Mouse (Mus musculus) heart, embryonic 15.5 days (tissue): ENCODE measurements around the gene Clpb. TPM values are rescaled to one million over a fixed set of nuclear protein-coding genes. Genes with fewer than 3 reads are reported as not detected.

Experiments
- ATAC-seq: fragments of 200-750 bp; cut with Nextera tagmentation; replicated peaks from 2 replicates; pipeline ENCODE4 v1.8.0; 2017; ENCODE audit warnings: low read depth, moderate TSS enrichment; ENCODE audit not compliant: insufficient number of reproducible peaks, insufficient read depth, low FRiP score
- H3K27ac ChIP-seq: fragments of 300-500 bp; sonication (generic); 2 replicates; pipeline ENCODE4 v1.5.1; 2015; ENCODE audit warnings: mild to moderate bottlenecking, inconsistent platforms
- H3K27me3 ChIP-seq: fragments of 300-500 bp; sonication (generic); 2 replicates; pipeline ENCODE4 v1.6.1; 2015; ENCODE audit warnings: inconsistent platforms
- H3K36me3 ChIP-seq: fragments of 300-500 bp; sonication (generic); 2 replicates; pipeline ENCODE4 v1.6.1; 2015; ENCODE audit warnings: mild to moderate bottlenecking, inconsistent platforms
- H3K4me1 ChIP-seq: fragments of 300-500 bp; sonication (generic); replicated peaks from 2 replicates; pipeline ENCODE4 v1.6.1; 2015; ENCODE audit warnings: inconsistent platforms
- H3K4me2 ChIP-seq: fragments of 300-500 bp; sonication (generic); 2 replicates; pipeline ENCODE4 v1.6.1; 2015; ENCODE audit warnings: inconsistent platforms, mild to moderate bottlenecking, moderate library complexity
- H3K4me3 ChIP-seq: fragments of 300-500 bp; sonication (generic); 2 replicates; pipeline ENCODE4 v1.5.1; 2015; ENCODE audit warnings: mild to moderate bottlenecking, inconsistent platforms
- H3K9ac ChIP-seq: fragments of 300-500 bp; sonication (generic); 2 replicates; pipeline ENCODE4 v1.6.1; 2015; ENCODE audit warnings: mild to moderate bottlenecking, inconsistent platforms
- H3K9me3 ChIP-seq: fragments of 300-500 bp; sonication (generic); replicated peaks from 2 replicates; pipeline ENCODE4 v1.6.1; 2016; ENCODE audit warnings: inconsistent platforms
- WGBS: fragments of 180-500 bp; shearing (Covaris S2); methylation state at CpG from one replicate; pipeline ENCODE4 v1.1.7; 2015; ENCODE audit warnings: mixed read lengths; 5-methylcytosine and 5-hydroxymethylcytosine counted together
- polyA plus RNA-seq: library from polyadenylated mRNA; unstranded; fragments of >200 nt; fragmentation: Nextera tagmentation; extraction: Ambion mirVana; gene quantifications from 2 replicates; pipeline ENCODE4 v1.2.1, GENCODE M21; 2015

Clpb gene
- polyA plus RNA-seq, 1 experiment from 2014 or later: 43.8 TPM

DNA sequence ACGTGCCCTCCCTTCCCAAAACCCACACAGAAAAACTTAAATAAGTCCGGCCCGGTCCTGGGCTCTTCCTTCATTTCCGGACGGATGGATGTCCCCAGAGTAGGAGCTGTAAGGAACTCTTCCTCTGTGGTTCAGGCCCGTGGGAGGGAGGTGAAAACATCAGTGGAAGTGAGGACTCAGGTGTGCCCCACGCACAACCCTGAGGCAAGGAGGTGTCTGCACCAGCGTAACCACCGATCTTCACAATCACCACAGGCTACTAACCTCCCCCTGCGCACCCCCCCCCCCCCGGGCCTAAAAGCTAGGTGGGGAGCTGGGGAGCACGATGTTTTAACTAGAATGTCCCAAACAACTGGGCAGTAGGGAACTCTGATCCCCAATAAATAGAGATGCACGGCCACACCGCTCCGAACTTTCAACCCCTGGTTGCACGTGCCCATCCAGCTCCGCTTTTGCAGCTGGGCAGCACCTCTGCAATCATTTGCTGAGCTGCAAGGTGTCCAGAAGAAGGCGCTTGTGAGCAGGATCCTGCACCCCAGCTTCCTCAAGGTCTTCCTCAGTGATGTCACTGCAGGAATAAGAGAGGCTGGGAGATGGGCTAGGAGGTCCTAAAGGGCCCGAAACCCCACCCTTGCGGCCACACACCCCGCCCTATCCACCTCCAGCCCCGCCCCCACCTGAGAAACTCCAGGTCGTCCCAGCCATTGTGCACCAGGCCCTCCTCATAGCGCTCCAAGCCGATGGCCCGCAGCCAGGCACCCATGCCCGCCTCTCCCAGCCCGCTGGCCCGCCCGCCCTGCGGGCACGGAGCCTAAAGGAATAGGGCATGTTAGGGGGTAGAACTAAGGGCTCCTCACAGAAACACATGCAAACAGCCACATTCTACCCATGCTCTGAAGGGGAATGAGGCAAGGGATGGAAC, 159.7 kb downstream of the Clpb start:
- H3K27me3 ChIP-seq: peaks cover 41% of the 10 kb centered on the region
- H3K4me3 ChIP-seq: no peak overlapping the region
- H3K9me3 ChIP-seq: no peaks in the 10 kb centered on the region
- H3K4me2 ChIP-seq: no peak overlapping the region
- H3K27ac ChIP-seq: no peak overlapping the region; the same call in 1 of the 2 replicates
- ATAC-seq: no peak
- H3K4me1 ChIP-seq: peaks cover 39% of the 10 kb centered on the region
- H3K36me3 ChIP-seq: peaks cover 45% of the 10 kb centered on the region
- WGBS: 48% methylated on average over 32 of the region's 32 CpGs
- no peak overlapping the region for H3K9ac ChIP-seq

DNA sequence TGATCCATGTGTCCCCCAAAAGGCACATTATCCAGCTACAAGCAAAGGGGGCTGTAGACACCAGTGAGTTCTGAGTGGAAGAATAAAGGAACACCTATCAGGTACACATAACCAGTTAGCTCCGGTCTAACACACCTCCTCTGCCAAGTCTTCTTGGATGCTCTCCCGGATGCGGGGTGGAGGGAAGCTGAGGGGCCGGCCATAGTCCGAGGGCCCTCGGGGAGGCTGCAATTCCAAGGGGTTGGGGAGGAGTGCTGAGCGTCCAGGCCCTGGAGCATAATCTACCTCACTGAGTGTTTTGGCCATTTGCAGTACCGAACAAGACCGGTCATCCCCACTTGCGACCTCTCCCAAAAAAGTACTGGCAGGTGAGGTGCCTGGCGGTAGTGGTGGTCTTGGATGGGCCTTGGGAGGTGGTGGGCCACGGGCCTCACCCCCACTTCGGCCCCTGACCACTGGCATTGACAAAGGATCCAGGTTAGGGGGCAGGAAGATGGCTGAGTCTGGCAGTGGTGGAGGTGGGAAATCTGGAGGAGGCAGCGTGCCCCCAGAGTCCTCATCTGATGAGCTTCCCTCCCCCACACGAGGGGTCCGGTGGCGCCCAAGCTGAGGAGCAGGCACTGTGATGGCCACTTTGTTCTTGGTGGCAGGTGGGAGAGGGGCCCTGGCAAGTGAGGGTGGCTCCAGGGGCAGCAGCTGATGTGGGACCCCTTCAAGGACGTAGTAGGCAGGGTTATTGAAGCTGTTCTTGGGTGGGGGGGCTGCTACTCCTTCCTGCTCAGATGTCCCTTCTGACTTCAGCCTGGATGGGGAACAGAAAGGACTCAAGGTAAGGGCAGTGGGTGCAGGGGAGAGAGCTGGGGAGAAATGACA, 160.6 kb downstream of the Clpb start:
- Histone ChIP-seq H3K27me3 (peaks cover 32% of the 10 kb centered on the region), H3K4me2 (no peak overlapping the region), H3K9me3 (no peaks in the 10 kb centered on the region), H3K4me3 (no peak overlapping the region), H3K27ac (no peak overlapping the region), H3K4me1 (peaks cover 34% of the 10 kb centered on the region), H3K9ac (no peak overlapping the region), H3K36me3 (peaks cover 54% of the 10 kb centered on the region)
- no peak for ATAC-seq
- WGBS: 81% methylated on average over 18 of the region's 18 CpGs

DNA sequence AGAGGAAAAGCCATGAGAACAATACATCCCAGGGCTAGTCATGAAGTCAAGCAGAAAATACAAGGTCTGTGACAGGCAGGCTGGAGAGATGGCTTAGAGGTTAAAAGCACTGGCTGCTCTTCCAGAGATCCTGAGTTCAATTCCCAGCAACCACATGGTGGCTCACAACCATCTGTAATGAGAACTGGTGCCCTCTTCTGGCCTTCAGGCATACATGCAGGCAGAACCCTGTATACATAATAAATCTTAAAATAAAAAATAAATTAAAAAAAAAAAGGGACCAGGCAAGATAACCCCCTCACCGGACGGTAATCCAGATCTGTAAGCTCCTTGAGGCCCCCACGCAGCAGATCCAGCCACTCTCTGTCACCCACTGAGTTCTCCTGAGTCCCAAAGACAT, 166.9 kb downstream of the Clpb start:
- peaks cover 80% of the 10 kb centered on the region for H3K36me3 ChIP-seq
- H3K27ac ChIP-seq: no peak overlapping the region
- H3K27me3 ChIP-seq: no peaks in the 10 kb centered on the region
- H3K4me2 ChIP-seq: no peak overlapping the region
- no peaks in the 10 kb centered on the region for H3K9me3 ChIP-seq
- peaks cover 19% of the 10 kb centered on the region for H3K4me1 ChIP-seq
- no peak overlapping the region for H3K4me3 ChIP-seq
- WGBS: 90% methylated on average over 3 of the region's 3 CpGs
- no peak for ATAC-seq
- no peak overlapping the region for H3K9ac ChIP-seq

DNA sequence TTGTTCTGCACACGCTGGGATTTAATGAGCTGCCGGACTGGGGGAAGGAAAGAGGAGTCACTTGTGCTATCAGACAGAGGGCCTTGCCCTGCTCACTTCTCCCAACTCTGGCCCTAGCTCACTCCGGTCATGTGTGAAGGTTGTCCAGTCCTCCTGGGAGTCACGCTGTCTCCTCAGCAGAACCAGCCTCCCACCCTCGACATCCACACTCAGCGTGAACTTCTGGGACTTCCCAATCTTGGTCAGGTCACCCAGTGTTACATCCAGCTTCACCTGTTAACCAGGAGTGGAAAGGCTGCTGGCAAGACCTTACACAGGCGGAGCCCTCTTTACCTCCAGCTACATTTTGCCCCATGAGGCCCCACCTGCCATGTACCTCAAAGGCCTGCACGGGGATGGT, 168.0 kb downstream of the Clpb start:
- Histone ChIP-seq H3K4me2 (no peak overlapping the region), H3K4me3 (no peak overlapping the region), H3K4me1 (peaks cover 26% of the 10 kb centered on the region), H3K36me3 (peaks cover 69% of the 10 kb centered on the region), H3K27ac (no peak overlapping the region), H3K9me3 (no peaks in the 10 kb centered on the region), H3K27me3 (no peaks in the 10 kb centered on the region), H3K9ac (no peak overlapping the region)
- no peak for ATAC-seq
- WGBS: 94% methylated on average over 8 of the region's 8 CpGs

DNA sequence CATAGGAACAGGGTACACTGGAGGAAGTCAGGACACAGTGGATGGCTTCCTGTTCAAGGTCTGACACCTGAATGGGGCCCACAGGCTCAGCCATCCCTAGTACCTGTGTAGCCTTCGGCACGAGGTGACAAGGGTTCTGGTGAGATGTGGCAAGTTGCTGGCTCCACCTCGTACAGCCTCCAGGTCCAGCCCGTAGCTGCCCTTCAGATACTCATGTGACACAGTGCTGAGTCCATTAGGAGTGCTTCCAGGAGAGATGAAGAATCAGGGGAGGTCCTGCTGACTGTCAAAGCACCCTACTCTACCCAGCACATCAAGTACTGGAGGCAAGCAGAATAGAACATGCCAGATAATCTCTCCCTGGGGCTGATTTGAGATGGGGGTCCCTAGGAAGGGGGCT, 168.9 kb downstream of the Clpb start:
- Histone ChIP-seq H3K4me1 (peaks cover 26% of the 10 kb centered on the region), H3K9ac (no peak overlapping the region), H3K9me3 (no peaks in the 10 kb centered on the region), H3K36me3 (peaks cover 60% of the 10 kb centered on the region), H3K4me2 (no peak overlapping the region), H3K4me3 (no peak overlapping the region), H3K27me3 (no peaks in the 10 kb centered on the region), H3K27ac (no peak overlapping the region)
- ATAC-seq: no peak
- 92% methylated on average over 4 of the region's 4 CpGs for WGBS

DNA sequence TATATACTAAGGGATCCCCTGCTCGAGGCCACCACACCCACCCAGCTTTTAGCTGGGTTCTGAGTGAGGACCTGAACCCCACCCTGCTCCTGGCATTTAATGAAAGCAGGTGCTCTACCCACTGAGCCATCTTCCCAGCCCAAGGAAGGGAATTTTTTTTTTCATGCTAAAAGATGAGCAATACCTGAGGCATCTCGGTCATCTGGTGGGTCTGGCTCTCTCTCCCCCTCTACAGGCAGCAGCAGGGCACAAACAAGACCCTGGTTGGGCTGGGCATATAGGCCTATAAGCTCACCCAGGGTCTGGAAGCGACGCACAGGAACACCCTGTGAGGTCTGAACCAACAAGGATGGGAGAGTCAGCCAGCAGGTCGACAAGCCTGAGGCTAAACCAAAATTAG, 169.9 kb downstream of the Clpb start:
- Histone ChIP-seq H3K9me3 (no peaks in the 10 kb centered on the region), H3K9ac (no peak overlapping the region), H3K27ac (no peak overlapping the region), H3K4me2 (0 out of 2 replicates have a peak overlapping the region, but pooled peaks have one; percentile 75), H3K36me3 (peaks cover 50% of the 10 kb centered on the region), H3K27me3 (no peaks in the 10 kb centered on the region), H3K4me3 (no peak overlapping the region), H3K4me1 (peaks cover 27% of the 10 kb centered on the region)
- ATAC-seq: no peak
- WGBS: 58% methylated on average over 5 of the region's 5 CpGs

DNA sequence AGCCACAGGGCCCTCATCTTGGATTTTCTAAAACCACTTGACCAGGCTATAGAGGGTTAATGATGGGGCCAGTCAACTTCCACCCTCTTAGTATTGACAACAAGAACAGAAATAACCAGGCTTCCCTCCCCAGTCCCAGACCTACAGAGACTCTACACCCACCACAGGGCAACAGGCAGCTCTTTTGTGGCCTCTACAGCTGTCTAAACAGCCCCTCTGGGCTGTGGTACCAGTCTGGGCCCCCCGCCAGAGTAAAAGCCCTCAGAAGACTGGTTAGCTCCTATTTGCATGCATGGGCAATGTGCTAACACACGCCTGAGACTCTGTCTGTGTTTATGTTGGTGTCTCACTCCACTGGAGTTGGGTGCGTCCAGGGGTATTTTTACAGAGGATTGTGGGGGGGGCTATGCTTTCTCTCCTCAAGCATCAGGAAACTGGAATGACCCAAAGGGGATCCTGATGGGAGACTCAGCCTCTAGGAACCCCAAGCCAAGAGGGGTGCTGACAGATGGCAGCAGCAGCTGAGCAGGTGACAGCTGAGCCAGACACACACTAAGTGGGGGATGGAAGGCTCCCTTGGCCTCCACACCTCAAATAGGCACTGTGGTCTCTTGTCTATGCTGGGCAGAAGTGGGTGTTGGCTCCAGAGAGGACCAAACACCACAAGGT, 170.6 kb downstream of the Clpb start:
- no peak for ATAC-seq
- Histone ChIP-seq H3K9me3 (no peaks in the 10 kb centered on the region), H3K27ac (peak overlapping the region; percentile 99), H3K9ac (peak overlapping the region; percentile 23; the same call in 1 of the 2 replicates), H3K4me3 (no peak overlapping the region), H3K4me2 (peak overlapping the region; percentile 75), H3K4me1 (peaks cover 34% of the 10 kb centered on the region), H3K27me3 (no peaks in the 10 kb centered on the region), H3K36me3 (peaks cover 43% of the 10 kb centered on the region)
- 49% methylated on average over 3 of the region's 3 CpGs for WGBS

DNA sequence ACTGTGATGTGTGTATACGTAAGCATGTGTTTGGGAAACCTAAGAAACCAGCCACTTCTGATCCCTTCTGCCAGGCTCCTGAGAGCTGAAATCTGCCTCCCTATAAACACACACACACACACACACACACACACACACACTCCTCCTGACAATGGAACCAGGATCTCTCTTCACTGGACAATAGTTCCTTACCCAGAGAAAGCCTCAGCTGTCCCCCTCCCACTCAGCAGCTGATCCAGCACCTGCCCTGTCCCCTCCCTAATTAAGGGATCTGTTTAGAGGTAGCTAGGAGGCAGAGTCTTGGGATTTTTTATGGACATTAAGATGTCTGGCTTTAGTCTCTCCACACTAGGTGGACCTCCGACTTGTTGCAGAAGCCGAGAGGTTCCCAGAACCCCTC, 171.5 kb downstream of the Clpb start:
- H3K4me1 ChIP-seq: peaks cover 35% of the 10 kb centered on the region
- H3K27me3 ChIP-seq: no peaks in the 10 kb centered on the region
- H3K4me3 ChIP-seq: peak overlapping the region; percentile 80
- peak overlapping the region; percentile 75 for H3K4me2 ChIP-seq
- H3K36me3 ChIP-seq: peaks cover 35% of the 10 kb centered on the region
- H3K9me3 ChIP-seq: no peaks in the 10 kb centered on the region
- no peak for ATAC-seq
- 0 out of 2 replicates have a peak overlapping the region, but pooled peaks have one; percentile 90 for H3K9ac ChIP-seq
- peak overlapping the region; percentile 99 for H3K27ac ChIP-seq
- 50% methylated on average over 3 of the region's 3 CpGs for whole genome bisulfite sequencing

DNA sequence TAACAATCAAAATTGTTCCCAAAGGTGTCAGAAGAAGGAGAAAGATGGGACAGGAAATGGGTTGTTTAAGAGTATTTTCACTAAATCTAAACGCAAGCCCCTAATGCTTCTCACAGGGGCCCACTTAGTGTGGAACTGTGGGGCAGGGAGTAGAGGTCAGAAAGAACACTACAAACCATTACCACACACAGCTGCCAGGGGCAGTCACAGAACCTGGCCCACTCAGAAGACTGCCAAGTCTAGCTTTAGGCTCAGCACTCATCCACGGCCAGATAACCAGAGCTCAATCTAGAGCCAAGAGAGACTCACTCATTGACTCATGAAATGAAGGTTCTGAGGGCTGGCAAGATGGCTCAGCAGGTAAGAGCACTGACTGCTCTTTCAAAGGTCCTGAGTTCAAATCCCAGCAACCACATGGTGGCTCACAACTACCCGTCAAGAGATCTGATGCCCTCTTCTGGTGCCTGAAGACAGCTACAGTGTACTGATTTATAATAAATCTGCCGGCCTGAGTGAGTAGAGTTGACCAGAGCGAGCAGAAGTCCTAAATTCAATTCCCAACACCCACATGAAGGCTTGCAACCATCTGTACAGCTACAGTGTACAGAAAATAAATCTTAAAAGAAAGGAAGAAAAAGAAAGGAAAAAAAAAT, 172.2 kb downstream of the Clpb start:
- WGBS: 37% methylated on average over 5 of the region's 5 CpGs
- Histone ChIP-seq H3K27ac (peak overlapping the region; percentile 99), H3K4me3 (peak overlapping the region; percentile 80)

DNA sequence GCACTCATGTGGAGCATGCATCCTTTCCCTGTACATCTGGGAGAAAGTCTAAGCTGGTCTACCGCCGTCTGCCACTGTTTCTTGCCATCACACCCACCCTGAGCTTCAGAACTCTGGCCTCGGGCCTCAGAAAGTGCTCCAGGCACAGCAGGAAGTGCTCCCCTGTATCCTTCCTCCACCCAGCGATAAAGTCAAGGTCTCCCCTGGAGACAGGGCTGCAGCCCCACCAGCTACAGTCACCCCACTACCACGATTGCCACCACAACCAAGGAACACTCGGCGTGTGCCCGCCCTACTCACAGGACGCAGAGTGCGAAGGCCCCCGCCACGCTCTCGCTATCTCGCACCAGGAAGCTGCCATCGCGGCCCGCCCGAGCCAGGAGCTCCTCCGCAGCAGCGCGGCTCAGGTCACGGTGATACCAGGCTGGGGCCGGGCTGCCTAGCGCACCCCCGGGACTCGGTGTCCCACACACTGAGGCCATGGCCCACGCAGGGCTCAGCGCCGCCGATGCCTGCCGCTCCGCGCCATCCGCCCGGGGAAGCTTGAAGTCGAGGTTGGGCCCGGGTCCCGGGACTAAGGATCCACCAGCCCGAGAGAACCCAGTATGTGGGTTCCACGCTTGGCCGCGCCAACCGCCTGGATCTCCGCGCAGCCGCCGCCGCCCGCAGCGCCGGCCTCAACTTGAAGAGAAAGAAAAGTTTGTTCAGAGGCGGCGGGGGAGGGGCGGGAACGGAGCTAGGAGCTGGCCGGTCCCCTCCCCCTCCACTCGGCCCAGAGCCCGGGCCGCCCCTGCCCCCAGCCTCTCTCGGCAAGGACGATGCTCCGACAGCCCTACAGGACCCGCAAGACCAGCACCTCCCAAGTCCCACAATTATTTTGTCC, 173.1 kb downstream of the Clpb start:
- Histone ChIP-seq H3K9me3 (no peaks in the 10 kb centered on the region), H3K4me1 (peaks cover 35% of the 10 kb centered on the region), H3K27ac (peak overlapping the region; percentile 99), H3K36me3 (peaks cover 19% of the 10 kb centered on the region), H3K9ac (peak overlapping the region; percentile 90), H3K4me2 (peak overlapping the region; percentile 75), H3K27me3 (no peaks in the 10 kb centered on the region), H3K4me3 (peak overlapping the region; percentile 80)
- peak; percentile 57 for ATAC-seq
- under 1% methylated on average over 63 of the region's 63 CpGs for WGBS

More for the DNA sequence above, 172.2 kb downstream of the Clpb start:
- H3K9me3 ChIP-seq: no peaks in the 10 kb centered on the region
- H3K27me3 ChIP-seq: no peaks in the 10 kb centered on the region
- H3K4me1 ChIP-seq: peaks cover 35% of the 10 kb centered on the region
- H3K36me3 ChIP-seq: peaks cover 28% of the 10 kb centered on the region
- H3K9ac ChIP-seq: peak overlapping the region; percentile 90
- H3K4me2 ChIP-seq: peak overlapping the region; percentile 75
- ATAC-seq: no peak
